Mouse (Mus musculus) CD4-positive helper T cell, adult 2 months (primary cell): ENCODE measurements around the gene Thsd7b.

Experiments
- DNase-seq: peaks from one replicate; pipeline ENCODE4 v3.0.0-alpha.2; 2012; ENCODE audit warnings: low read depth, missing footprints, low spot score

Thsd7b gene

DNA sequence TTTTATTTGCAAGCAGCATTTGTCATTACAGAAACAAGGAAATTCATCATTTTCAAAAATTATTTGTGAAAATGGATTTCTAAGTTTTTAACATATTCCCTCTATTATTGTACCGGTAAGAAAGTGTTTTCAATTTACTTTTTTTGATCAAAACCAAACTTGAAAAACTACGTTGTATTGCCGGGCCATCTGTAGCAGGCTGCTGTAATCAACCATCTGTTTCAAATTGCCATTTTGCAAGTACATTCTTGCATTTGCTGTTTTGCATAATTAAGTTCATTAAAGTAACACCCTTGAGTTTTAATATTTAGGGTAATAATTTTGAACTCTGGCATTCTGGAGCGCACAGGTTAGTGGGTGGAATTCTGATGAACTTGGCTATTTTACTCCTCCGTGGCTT, 246.6 kb downstream of the Thsd7b start:
- no peak for DNase-seq

DNA sequence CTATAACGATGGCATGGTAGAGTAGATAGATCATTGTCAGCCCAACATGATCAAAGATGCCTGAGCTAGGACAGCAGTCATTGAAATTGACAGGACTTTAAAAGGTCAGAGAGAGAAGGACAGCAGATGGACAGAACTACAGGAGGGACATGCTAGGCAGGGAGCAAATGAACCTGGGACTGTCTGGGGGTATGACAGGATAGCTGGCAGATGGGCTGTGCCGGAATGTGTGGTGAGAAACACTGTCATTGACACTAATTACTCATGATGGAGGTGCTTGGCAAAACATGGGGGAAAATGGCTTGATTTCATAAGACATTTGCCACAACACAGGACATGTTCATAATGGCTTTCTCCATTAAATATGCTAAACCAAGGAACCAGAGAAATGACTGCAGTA, 253.9 kb downstream of the Thsd7b start:
- no peak for DNase-seq

- no peak for DNase-seq
Measured at GRCm38 (mm10) chr1:129532206-129532605, 259.1 kb downstream of the Thsd7b start.

DNA sequence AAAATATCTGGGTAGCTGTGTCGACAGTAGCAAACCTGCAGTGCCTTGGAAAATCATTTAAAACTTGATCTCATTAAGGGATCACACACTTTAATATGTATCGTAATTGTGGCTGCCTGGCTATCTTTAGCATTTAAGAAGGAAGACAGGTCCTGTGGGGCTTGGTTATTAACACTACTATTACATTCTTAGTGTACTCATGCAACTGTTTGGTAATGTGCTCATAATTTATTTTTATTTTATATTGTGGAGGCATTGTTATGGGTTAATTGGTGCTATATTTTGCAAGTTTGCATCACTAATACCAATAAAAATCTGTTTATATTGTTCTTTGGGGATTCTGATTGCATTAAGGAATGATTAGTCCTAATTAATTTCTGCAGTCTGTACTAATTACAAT, 265.4 kb downstream of the Thsd7b start:
- no peak for DNase-seq

GRCm38 (mm10) chr1:129538970-129539369, 265.9 kb downstream of the Thsd7b start:
- no peak for DNase-seq

DNA sequence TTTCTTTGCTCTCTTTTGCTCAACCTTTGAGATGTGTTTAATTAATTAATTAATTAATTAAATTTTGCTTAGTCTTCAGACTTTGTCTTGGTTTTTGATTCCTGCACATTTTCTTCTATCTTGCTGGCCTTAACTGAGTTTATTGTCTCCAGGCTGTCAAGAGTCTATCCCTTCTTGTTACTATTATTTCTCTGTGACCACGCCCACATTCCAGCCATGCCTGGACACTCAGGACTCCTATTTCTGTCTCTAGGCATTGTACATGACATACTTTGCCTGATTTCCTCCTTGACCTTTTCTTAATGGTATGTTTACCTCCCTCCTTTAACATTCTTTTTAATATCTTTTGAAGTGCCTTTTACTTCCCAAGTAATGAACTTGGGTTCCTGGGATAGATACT, 267.6 kb downstream of the Thsd7b start:
- no peak for DNase-seq

- DNase-seq, result no peak
Measured at GRCm38 (mm10) chr1:129542563-129543146, 269.6 kb downstream of the Thsd7b start.

DNA sequence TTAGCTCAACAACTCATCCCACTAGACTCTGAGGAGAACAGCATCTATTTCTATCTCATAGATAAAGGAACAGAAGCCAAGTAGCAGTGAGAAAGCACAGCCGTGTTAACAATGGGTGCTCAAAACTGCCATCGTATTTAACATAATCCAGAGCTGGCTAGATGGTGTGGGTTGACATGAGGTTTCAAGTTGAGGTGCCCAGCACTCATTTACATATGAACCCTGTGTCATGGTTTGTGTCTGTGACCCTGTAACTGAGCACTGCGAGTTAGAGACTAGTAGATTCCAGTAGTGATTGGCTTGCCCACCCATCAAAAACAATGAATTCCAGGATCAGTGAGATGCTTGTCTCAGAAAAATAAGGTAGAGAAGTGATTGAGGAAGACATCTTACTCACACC, 270.1 kb downstream of the Thsd7b start:
- no peak for DNase-seq

GRCm38 (mm10) chr1:129558054-129558453, 285.0 kb downstream of the Thsd7b start:
- DNase-seq, result no peak

DNA sequence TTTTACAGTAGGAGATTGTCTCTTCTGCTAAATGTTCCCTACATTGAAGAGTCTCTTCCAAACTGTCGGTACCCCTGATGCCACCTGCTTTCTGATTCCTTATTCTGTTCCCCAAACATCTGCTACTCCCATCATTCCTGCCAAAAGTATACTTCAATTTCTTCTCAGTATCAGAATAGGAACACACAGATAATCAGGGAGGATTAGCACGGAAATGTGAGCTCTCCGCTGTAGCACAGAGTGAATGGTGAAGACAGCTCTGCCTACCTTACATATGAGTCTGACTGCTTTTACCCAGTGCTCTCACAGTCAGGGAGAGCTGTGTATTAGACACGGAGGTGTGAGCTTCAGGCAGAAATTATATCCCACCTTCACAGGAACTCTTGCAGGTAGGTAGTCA, 286.0 kb downstream of the Thsd7b start:
- DNase-seq, result no peak

GRCm38 (mm10) chr1:129559812-129560211, 286.7 kb downstream of the Thsd7b start:
- DNase-seq, result no peak

DNA sequence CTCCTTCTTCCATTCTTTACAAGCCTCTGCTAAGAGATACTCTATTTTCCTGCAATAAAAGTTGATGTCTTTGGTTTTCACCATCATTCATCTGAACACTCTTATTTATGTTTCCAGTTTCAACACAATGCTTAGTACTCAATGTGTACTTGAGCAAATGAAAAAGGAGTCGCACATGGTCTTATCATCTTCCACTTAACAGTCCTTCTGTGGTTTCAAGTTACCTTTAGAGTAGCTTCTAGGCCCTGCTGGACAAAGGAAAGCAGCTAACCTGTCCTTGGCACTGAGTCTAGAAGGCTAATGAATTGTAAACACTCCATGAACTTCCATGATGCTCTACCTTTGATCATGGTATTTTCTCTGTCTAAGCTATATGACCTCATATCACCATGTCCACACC, 289.6 kb downstream of the Thsd7b start:
- DNase-seq, result no peak

- DNase-seq, result no peak
Measured at GRCm38 (mm10) chr1:129570522-129570921, 297.4 kb downstream of the Thsd7b start.

DNA sequence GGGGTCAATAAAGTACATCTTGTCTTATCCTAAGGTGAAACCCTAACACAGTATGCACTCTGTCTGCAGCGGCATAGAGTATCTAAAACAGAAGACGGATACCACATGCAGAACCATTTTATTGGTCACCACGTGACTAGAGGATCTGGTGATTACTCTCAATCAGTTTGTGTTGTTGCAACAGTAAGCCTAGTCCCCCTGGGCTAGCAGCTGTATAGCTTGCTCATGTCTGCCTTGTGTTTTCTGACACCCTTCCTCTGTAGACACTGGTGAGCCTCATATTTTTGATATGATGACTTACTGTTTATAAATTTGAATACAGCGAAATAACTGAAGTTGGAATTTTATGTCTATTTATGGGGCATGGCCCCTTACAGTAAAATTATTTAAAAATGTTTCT, 306.9 kb downstream of the Thsd7b start:
- no peak for DNase-seq

- no peak for DNase-seq
Measured at GRCm38 (mm10) chr1:129586635-129587034, 313.5 kb downstream of the Thsd7b start.

DNA sequence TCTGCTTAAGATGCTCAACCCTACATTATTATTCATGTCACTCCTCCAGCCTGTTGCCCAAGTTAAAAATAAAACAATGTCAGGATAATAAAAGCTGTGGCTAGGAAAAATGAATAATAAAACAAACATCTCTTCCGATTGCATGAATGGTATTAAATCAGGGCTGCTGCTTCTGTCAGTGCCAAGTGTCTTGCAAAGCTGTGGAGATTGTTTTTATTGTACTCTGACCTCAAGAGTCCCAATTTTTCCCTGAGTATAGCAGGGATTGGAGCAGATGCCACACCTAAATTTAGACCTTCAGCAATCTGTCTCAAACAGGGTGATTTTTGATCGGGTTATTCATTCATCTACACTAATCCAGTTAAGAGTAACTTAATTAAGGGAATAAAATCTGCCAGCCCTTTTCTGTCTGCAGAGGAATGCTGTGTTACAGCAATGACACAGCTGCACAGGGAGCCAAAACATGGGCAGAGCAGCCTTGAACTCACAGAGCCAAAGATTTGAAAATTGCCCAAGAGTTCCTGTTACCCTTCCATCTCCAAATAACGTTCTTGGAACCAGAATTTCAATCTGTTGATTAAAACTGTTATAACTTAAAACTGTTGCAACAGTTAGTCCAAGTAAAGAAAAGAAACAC, 316.4 kb downstream of the Thsd7b start:
- DNase-seq, result no peak

DNA sequence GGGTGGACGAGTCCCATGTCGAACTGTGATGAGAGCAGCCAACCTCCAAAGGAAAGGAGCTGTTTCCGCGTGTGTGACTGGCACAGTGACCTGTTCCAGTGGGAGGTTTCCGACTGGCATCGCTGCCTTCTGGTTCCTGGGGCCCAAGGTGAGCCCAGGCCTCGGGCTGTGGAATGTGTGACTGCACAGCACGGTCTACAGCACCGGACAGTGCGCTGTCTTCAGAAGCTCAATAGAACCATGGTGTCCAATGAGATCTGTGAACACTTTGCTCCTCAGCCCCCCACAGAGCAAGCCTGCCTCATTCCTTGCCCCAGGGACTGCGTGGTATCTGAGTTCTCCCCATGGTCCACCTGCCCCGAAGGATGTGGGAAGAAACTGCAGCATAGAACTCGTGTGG, 322.3 kb downstream of the Thsd7b start:
- no peak for DNase-seq

DNA sequence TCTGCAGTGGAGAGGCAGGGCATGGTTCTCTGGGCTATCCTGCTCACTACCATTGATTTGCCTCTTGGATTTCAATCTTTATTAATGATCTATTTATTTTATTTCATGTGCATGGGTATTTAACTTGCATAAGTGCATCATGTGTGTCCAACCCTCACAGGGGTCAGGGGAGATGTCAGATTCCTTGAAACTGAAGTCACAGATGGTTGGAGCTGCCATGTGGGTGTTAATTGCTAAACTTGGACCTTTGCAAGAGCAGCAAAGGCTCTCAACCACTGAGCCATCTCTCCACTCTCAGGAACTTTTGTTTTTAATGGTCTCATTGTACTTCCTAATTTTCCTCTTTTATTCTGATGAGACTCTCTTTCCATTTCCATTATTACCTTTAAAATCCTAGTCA, 327.8 kb downstream of the Thsd7b start:
- DNase-seq, result no peak

DNA sequence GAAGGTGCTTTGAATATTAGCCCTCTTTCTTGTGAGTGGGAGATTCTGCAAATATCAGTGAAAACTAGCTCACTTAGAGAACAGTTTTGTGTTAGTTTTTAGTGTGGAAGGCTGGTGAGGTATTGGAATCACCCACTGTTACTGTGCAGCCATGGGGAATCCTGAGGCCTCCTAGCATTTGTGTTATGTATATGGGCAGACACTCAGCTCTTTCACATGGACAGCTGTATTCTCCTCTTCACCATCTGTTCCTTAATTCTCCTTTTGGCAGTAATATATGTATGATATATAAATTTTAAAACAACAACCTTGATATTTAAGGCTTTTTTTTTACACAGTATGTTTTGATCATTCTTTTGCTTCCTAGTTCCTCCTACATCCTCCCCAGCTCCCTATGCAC, 329.2 kb downstream of the Thsd7b start:
- no peak for DNase-seq

- DNase-seq, result no peak
Measured at GRCm38 (mm10) chr1:129608395-129608794, 335.3 kb downstream of the Thsd7b start.

GRCm38 (mm10) chr1:129616080-129616479, 343.0 kb downstream of the Thsd7b start:
- DNase-seq, result peak; percentile 6

DNA sequence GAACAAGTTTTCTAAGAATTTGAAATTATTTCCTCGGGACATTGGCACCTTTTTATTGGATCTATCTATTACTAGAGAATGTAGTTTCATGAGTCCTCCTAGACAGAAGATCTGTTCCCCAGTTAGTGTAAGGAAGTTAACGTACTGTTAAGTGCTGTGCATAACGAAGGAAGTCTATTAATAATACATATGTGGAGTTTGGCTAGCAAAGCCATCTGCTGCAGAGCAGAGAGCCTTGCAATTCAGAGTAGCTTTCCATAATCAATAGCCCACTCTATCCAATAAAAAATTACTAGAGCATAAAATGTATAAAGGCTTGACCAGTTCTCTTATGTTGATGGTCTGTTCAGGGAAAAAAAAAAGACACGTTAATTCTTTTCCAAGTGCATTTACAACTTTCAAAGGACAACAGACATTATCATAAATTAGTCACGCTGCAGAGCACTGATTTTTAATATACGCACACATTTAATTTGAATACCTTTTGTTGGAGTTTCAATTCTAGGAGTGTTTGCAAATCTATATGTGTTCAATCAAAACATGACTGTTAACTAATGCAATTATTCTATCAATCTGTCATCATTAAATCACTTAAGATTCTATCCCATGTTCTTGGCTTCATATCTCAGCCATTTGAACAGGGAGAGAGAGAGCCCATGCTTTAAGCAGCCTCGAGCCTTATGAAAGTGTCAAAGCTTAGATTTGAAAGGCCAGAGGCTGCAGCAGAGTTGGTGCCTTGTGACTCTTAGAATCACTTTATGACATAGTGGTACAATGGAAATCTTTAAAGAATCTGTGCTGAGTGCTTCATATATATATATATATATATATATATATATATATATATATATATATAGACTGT, 346.6 kb downstream of the Thsd7b start:
- DNase-seq, result no peak

DNA sequence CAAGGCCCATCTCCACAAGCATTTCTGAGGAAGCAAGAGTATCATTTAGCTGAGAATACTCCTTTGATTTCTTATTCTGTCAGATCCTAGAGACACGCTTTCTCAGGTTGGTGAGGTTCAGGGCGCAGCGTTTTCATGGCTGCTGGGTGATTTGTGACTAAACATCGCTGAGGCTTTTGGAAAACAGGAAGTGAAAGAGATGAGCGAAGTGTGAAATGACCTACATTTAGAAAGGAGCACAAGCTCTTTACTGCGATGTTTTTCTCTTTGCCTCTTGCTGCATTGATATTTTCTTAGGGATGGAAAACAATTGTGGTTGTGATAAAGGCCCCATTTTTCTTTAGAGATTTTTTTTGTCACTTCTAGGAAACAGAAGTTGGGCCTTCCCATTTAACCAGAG, 351.4 kb downstream of the Thsd7b start:
- no peak for DNase-seq
